Mouse (Mus musculus) liver, postnatal 0 days (tissue): ENCODE data around the gene Bckdhb. TPM values are rescaled to one million over a fixed set of nuclear protein-coding genes. Genes with fewer than 3 reads are reported as not detected.

ENCODE experiments used
- ATAC-seq: fragments of 200-750 bp; cut with Nextera tagmentation; 2 replicates; pipeline ENCODE4 v1.8.0; 2017; ENCODE audit warnings: mild to moderate bottlenecking, moderate library complexity
- DNase-seq: peaks from one replicate; pipeline ENCODE4 v3.0.0-alpha.2; 2016
- H3K27ac ChIP-seq: fragments of 300-500 bp; sonication (generic); 2 replicates; pipeline ENCODE4 v1.5.1; 2014; ENCODE audit warnings: antibody characterized with exemption, moderate library complexity, mild to moderate bottlenecking, low read depth
- H3K27me3 ChIP-seq: fragments of 300-500 bp; sonication (generic); 2 replicates; pipeline ENCODE4 v1.6.1; 2014; ENCODE audit warnings: low read length, control low read depth, mixed read lengths; ENCODE audit not compliant: insufficient read depth
- H3K36me3 ChIP-seq: fragments of 300-500 bp; sonication (generic); replicated peaks from 2 replicates; pipeline ENCODE4 v1.6.1; 2014; ENCODE audit warnings: mild to moderate bottlenecking, control low read depth, low read length, moderate library complexity, mixed read lengths; ENCODE audit not compliant: insufficient read depth
- H3K4me1 ChIP-seq: fragments of 300-500 bp; sonication (generic); 2 replicates; pipeline ENCODE4 v1.6.1; 2014; ENCODE audit warnings: antibody characterized with exemption, mild to moderate bottlenecking, control low read depth; ENCODE audit not compliant: insufficient read depth
- H3K4me2 ChIP-seq: fragments of 300-500 bp; sonication (generic); 2 replicates; pipeline ENCODE4 v1.6.1; 2014; ENCODE audit warnings: low read depth, mild to moderate bottlenecking, low read length, moderate library complexity, mixed read lengths
- H3K4me3 ChIP-seq: fragments of 300-500 bp; sonication (generic); 2 replicates; pipeline ENCODE4 v1.5.1; 2014; ENCODE audit warnings: low read depth, low read length
- H3K9ac ChIP-seq: fragments of 300-500 bp; sonication (generic); replicated peaks from 2 replicates; pipeline ENCODE4 v1.6.1; 2014; ENCODE audit warnings: mild to moderate bottlenecking, moderate library complexity
- H3K9me3 ChIP-seq: fragments of 300-500 bp; sonication (generic); 2 replicates; pipeline ENCODE4 v1.6.1; 2016; ENCODE audit warnings: mild to moderate bottlenecking, control low read depth, low read length, mixed read lengths
- CTCF ChIP-seq: sonication (generic); IDR thresholded peaks from 2 replicates; pipeline ENCODE4 v1.5.1; 2016; ENCODE audit warnings: antibody characterized with exemption, low read depth
- EP300 ChIP-seq: IDR thresholded peaks from 2 replicates; pipeline ENCODE4 v1.6.1; 2016; ENCODE audit warnings: antibody characterized with exemption, low read depth, mild to moderate bottlenecking
- WGBS: fragments of 180-500 bp; shearing (Covaris S2); extraction: QIAGEN DNeasy Blood & Tissue Kit; methylation state at CpG from one replicate; pipeline ENCODE4 v1.1.7; 2014; ENCODE audit not compliant: insufficient replicate concordance; 5-methylcytosine and 5-hydroxymethylcytosine counted together
- polyA plus RNA-seq: library from polyadenylated mRNA; unstranded; fragments of >200 nt; fragmentation: Nextera tagmentation; extraction: Ambion mirVana; gene quantifications from 2 replicates; pipeline ENCODE4 v1.2.1, GENCODE M21; 2015

Bckdhb gene
- polyA plus RNA-seq, 1 experiment from 2014 or later, result 123 TPM

DNA sequence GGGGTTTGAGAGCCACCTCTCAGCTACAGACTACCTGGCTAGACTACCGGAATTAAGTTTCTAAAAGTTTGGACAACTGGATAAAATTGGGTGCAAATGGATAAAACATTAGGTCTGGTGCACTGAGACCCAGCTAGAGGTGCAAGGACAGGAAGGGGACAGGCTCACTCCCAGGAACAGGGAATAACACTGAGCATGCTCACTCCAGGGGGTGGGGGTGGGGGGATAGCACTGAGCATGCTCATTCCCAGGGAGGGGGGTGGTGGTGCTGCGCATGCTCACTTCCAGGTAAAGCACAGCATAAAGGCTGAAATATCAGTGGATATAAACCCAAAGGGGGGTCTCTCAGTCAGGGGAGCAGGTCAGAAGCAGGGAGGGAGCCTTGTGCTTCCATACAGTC lies 120.7 kb downstream of the Bckdhb start:
- Histone ChIP-seq H3K4me3 (no peak overlapping the region), H3K9ac (no peak overlapping the region), H3K27ac (no peak overlapping the region), H3K9me3 (no peaks in the 10 kb centered on the region), H3K4me1 (0 out of 2 replicates have a peak, but pooled peaks cover 4% of the 10 kb centered on the region), H3K27me3 (no peaks in the 10 kb centered on the region), H3K36me3 (no peaks in the 10 kb centered on the region), H3K4me2 (no peak overlapping the region)
- DNase-seq (no peak), ATAC-seq (no peak)
- WGBS, result 85% methylated on average over 2 of the region's 2 CpGs
- TF ChIP-seq EP300 (no peak), CTCF (no peak)

DNA sequence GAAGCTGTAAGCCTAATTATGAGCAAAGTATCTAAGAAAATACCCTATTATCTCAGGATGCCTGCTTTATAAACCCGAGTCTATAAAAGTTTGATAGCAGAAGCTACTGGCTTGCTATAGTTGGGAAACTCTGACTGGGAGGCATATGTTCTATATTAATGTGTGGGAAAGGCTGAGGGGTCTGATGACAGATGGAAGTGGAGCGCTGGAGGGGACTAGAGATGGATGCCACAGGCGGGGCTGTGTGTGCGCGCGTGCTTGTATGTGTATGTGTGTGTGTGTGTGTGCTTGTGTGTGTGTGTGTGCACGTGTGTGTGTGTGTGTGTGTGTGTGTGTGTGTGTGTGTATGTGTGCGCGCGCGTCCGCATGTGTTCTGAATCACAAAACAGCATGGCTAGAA lies 121.4 kb downstream of the Bckdhb start:
- Histone ChIP-seq H3K9me3 (no peaks in the 10 kb centered on the region), H3K4me1 (0 out of 2 replicates have a peak, but pooled peaks cover 4% of the 10 kb centered on the region), H3K36me3 (no peaks in the 10 kb centered on the region), H3K9ac (no peak overlapping the region), H3K27ac (no peak overlapping the region), H3K4me3 (no peak overlapping the region), H3K4me2 (no peak overlapping the region), H3K27me3 (no peaks in the 10 kb centered on the region)
- ATAC-seq, result no peak
- WGBS, result 86% methylated on average over 12 of the region's 12 CpGs
- DNase-seq, result no peak
- TF ChIP-seq CTCF, result no peak
- no peak for TF ChIP-seq EP300

DNA sequence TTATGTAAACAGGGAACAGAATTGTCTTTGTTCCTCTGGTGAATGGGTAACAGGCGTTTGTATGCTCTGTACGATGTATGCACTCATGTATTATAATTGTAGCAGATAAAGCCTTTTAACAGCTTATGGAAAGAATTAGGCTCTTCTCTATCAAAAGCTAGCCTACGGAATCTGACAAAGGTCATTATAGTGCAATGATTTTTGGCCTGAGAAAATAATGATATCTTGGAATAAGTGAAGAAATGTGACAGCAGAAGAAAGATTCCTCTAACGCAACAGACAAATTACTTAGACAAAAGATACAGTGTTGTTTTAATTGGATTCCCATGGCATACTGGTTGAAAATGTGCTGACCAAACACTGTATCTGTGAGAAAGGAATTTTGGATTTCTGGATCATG lies 122.0 kb downstream of the Bckdhb start:
- Histone ChIP-seq H3K36me3 (no peaks in the 10 kb centered on the region), H3K27ac (no peak overlapping the region), H3K27me3 (no peaks in the 10 kb centered on the region), H3K9ac (no peak overlapping the region), H3K4me3 (no peak overlapping the region), H3K4me2 (no peak overlapping the region), H3K4me1 (0 out of 2 replicates have a peak, but pooled peaks cover under 1% of the 10 kb centered on the region), H3K9me3 (no peaks in the 10 kb centered on the region)
- WGBS, result 74% methylated on average over 4 of the region's 4 CpGs
- TF ChIP-seq CTCF (no peak), EP300 (no peak)
- DNase-seq (no peak), ATAC-seq (no peak)

DNA sequence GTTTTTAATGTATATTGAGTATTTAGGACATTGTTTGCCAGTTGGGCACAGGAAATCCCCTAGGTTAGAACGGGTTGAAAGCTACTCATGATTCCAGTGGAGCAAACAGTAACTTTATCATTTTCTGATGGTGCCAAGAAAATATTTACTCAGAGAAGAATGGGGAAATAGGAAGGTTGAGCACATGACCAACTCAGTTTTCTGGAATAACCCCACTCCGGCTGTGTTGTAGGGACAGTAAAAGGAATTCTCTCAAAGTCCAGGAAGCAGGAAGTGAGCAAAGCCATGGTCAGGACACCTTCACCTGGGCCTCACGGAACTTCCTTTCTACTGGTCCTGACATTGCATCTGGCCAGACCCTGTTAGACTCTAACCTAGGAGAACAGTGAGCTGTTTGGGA lies 122.5 kb downstream of the Bckdhb start:
- WGBS, result 59% methylated on average over 3 of the region's 3 CpGs
- Histone ChIP-seq H3K4me2 (no peak overlapping the region), H3K27me3 (no peaks in the 10 kb centered on the region), H3K9me3 (no peaks in the 10 kb centered on the region), H3K4me3 (no peak overlapping the region), H3K9ac (no peak overlapping the region), H3K36me3 (no peaks in the 10 kb centered on the region), H3K27ac (no peak overlapping the region), H3K4me1 (no peaks in the 10 kb centered on the region)
- ATAC-seq (no peak), DNase-seq (no peak)
- TF ChIP-seq EP300 (no peak), CTCF (no peak)

DNA sequence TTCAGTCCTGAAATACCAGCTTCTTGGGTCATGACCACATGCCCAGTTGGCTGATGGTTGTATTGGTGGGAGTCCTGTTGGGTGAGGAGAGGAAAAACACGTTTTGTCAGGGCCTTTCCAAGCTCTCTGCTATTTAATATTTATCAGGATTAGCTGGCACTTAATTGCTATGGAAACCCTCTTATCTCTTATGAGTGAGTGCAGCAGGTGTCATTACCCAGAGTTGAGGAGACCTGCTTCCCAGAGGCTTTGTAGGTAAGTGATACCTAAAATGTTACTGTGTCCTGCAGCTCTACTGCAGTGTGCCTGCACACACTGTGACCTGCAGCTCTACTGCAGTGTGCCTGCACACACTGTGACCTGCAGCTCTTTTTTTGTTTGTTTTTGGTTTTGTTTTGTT lies 124.2 kb downstream of the Bckdhb start:
- no peak for DNase-seq
- no peak for TF ChIP-seq EP300
- TF ChIP-seq CTCF, result no peak
- Histone ChIP-seq H3K9me3 (no peaks in the 10 kb centered on the region), H3K36me3 (no peaks in the 10 kb centered on the region), H3K27ac (no peak overlapping the region), H3K9ac (no peak overlapping the region), H3K27me3 (no peaks in the 10 kb centered on the region), H3K4me2 (no peak overlapping the region), H3K4me1 (no peaks in the 10 kb centered on the region), H3K4me3 (no peak overlapping the region)
- ATAC-seq, result no peak
- WGBS, result 48% methylated on average over 1 of the region's 1 CpGs

DNA sequence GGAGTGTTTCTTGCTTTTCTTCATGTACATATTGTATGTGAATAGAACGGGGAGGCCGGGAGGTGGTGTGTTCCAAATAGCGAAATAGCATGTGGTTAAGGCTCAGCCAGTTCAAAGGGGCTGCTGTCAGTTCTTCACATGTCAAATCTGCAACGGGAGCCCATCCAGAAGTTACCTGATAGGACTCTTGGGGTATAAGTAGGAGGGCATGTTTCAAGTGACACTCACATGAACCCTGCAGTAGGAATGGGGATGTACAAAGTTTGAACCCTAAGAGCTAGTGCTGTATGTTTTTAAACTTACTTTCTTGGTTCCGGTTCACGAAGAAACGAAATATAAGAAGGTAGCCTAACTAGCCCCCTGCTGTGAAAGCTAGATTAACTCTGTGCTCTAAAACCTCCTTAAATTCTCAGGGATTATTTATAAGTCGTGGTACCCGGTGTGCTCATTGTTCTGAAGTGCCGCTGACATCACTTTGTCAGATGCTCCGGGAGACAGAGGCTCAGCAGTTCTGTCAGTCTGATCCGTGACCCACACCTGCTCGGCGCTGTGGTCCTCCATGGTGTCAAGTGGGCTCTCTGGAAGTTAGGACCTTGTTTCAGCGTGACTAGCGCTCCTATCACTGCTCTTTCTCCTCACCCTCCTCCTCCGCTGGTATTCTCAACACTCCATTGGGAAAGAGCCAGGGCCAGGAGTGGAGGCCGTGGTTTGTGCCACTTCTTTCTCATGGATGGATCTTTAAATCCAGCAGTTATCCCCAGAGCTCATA lies 126.1 kb downstream of the Bckdhb start:
- H3K27ac ChIP-seq, result no peak overlapping the region
- no peaks in the 10 kb centered on the region for H3K9me3 ChIP-seq
- H3K4me3 ChIP-seq, result no peak overlapping the region
- no peak overlapping the region for H3K9ac ChIP-seq
- 90% methylated on average over 18 of the region's 18 CpGs for WGBS
- H3K27me3 ChIP-seq, result no peaks in the 10 kb centered on the region
- no peaks in the 10 kb centered on the region for H3K36me3 ChIP-seq
- H3K4me2 ChIP-seq, result no peak overlapping the region
- no peak for DNase-seq
- no peak for ATAC-seq
- H3K4me1 ChIP-seq, result no peaks in the 10 kb centered on the region
- TF ChIP-seq EP300 (no peak), CTCF (no peak)
